Mouse (Mus musculus) liver, adult 2 months (tissue): ENCODE measurements around the gene Fgfr2.

Experiments used
- CTCF ChIP-seq: fragments of 200-500 bp; IDR thresholded peaks from 2 replicates; pipeline ENCODE4 v1.5.1; 2011; ENCODE audit warnings: low read depth, low read length, control low read depth
- POLR2A ChIP-seq: fragments of 200-500 bp; IDR thresholded peaks from 2 replicates; pipeline ENCODE4 v1.6.1; 2011; ENCODE audit warnings: low read length, control low read depth; ENCODE audit not compliant: insufficient read depth; ENCODE audit errors: extremely low read depth

DNA sequence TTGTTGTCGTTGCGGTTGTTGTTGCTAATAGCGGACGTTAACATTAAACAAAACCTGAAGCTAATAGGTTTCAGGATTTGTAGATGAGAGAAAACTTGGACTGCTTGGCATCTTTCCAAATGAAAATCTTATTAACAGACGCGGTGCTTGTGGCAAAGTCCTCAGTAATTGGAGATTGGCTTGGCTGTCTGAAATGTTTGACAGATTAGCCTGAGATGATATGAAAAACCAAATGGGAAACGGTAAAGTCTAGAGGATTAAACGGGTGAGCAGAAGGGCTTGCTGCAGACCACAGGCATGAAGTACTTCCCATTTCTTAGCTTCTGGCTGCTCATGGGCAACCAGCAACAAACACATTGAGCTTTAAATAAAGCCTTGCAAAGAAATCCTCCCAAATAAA, 1493.6 kb downstream of the Fgfr2 start:
- no peak for TF ChIP-seq CTCF
- no peak for TF ChIP-seq POLR2A
